Mouse (Mus musculus) small intestine, adult 2 months (tissue): ENCODE results near the gene Acvr1b.

ENCODE experiments used
- CTCF ChIP-seq: fragments of 200-500 bp; IDR thresholded peaks from 2 replicates; pipeline ENCODE4 v1.5.1; 2012; ENCODE audit warnings: low read depth, mild to moderate bottlenecking, control low read depth, inconsistent platforms, low read length, moderate library complexity, mixed read lengths; ENCODE audit not compliant: insufficient replicate concordance, insufficient read length; ENCODE audit errors: extremely low read depth
- POLR2A ChIP-seq: fragments of 200-500 bp; IDR thresholded peaks from 2 replicates; pipeline ENCODE4 v1.6.1; 2012; ENCODE audit warnings: low read depth, mild to moderate bottlenecking, control low read depth, inconsistent platforms, low read length, moderate library complexity

DNA sequence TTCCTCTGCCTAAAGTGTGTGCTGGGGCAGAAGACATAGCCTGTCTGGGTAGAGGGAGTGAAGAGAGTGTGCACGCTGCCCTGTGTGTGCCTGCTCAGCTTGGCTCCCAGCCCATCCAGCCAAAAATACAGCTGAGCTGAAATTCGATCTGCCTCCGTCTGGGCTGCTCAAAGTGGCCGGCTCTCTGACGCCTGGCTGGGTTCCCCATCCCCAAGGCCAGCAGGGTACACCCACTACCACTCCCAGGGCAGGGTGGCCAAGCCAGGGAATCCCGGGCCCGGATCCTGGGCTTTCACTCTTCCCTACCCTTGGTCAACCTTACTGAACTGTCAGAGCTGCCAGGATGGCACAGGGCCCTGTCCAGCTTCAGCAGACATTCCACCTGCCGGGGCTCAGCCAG, 30.4 kb upstream of the Acvr1b start:
- TF ChIP-seq CTCF (no peak), POLR2A (no peak)
